Mouse (Mus musculus) midbrain, postnatal 0 days (tissue): ENCODE measurements around the gene Hes7. TPM values are rescaled to one million over a fixed set of nuclear protein-coding genes. Genes with fewer than 3 reads are reported as not detected.
A peak's percentile ranks its signal among the peaks of the same experiment; 100 is the strongest.

Experiments used
- ATAC-seq: fragments of 200-750 bp; cut with Nextera tagmentation; 2 replicates; pipeline ENCODE4 v1.8.0; 2017; ENCODE audit warnings: moderate number of reproducible peaks, mild to moderate bottlenecking, moderate TSS enrichment, moderate library complexity; ENCODE audit not compliant: low FRiP score
- DNase-seq: peaks from one replicate; pipeline ENCODE4 v3.0.0-alpha.2; 2015; ENCODE audit warnings: low spot score
- H3K27ac ChIP-seq: fragments of 300-500 bp; sonication (generic); 2 replicates; pipeline ENCODE4 v1.5.1; 2014; ENCODE audit warnings: low read depth, mild to moderate bottlenecking, low read length, mixed read lengths
- H3K27me3 ChIP-seq: fragments of 300-500 bp; sonication (generic); 2 replicates; pipeline ENCODE4 v1.6.1; 2014; ENCODE audit warnings: low read length, control low read depth, mixed read lengths; ENCODE audit not compliant: insufficient read depth
- H3K36me3 ChIP-seq: fragments of 300-500 bp; sonication (generic); 2 replicates; pipeline ENCODE4 v1.6.1; 2014; ENCODE audit warnings: low read length, control low read depth, mixed read lengths; ENCODE audit not compliant: insufficient read depth
- H3K4me1 ChIP-seq: fragments of 300-500 bp; sonication (generic); 2 replicates; pipeline ENCODE4 v1.6.1; 2014; ENCODE audit warnings: mild to moderate bottlenecking, control low read depth, antibody characterized with exemption, low read length, mixed read lengths; ENCODE audit not compliant: insufficient read depth
- H3K4me2 ChIP-seq: fragments of 300-500 bp; sonication (generic); 2 replicates; pipeline ENCODE4 v1.6.1; 2014; ENCODE audit warnings: low read depth, mild to moderate bottlenecking, low read length, mixed read lengths; ENCODE audit not compliant: poor library complexity, severe bottlenecking
- H3K4me3 ChIP-seq: fragments of 300-500 bp; sonication (generic); 2 replicates; pipeline ENCODE4 v1.5.1; 2014; ENCODE audit warnings: low read depth, mild to moderate bottlenecking, low read length, moderate library complexity
- H3K9ac ChIP-seq: fragments of 300-500 bp; sonication (generic); replicated peaks from 2 replicates; pipeline ENCODE4 v1.6.1; 2014; ENCODE audit warnings: mild to moderate bottlenecking, low read length, moderate library complexity, mixed read lengths; ENCODE audit not compliant: poor library complexity, severe bottlenecking
- H3K9me3 ChIP-seq: fragments of 300-500 bp; sonication (generic); 2 replicates; pipeline ENCODE4 v1.6.1; 2016; ENCODE audit warnings: low read length, control low read depth
- CTCF ChIP-seq: IDR thresholded peaks from 2 replicates; pipeline ENCODE4 v1.5.1; 2016; ENCODE audit warnings: antibody characterized with exemption, mild to moderate bottlenecking
- WGBS: fragments of 180-500 bp; shearing (Covaris S2); extraction: QIAGEN DNeasy Blood & Tissue Kit; methylation state at CpG from one replicate; pipeline ENCODE4 v1.1.7; 2014; 5-methylcytosine and 5-hydroxymethylcytosine counted together
- polyA plus RNA-seq: library from polyadenylated mRNA; unstranded; fragments of >200 nt; fragmentation: Nextera tagmentation; extraction: Ambion mirVana; gene quantifications from 2 replicates; pipeline ENCODE4 v1.2.1, GENCODE M21; 2015
- total RNA-seq: library from RNA; depleted of rRNA; stranded (reverse); fragments of >200 nt; gene quantifications from 2 replicates; pipeline ENCODE4 v1.2.3, GENCODE M21; 2014

Hes7 gene
- total and polyA plus RNA-seq, 2 experiments from 2014 or later: 2.0 to 2.1 TPM

DNA sequence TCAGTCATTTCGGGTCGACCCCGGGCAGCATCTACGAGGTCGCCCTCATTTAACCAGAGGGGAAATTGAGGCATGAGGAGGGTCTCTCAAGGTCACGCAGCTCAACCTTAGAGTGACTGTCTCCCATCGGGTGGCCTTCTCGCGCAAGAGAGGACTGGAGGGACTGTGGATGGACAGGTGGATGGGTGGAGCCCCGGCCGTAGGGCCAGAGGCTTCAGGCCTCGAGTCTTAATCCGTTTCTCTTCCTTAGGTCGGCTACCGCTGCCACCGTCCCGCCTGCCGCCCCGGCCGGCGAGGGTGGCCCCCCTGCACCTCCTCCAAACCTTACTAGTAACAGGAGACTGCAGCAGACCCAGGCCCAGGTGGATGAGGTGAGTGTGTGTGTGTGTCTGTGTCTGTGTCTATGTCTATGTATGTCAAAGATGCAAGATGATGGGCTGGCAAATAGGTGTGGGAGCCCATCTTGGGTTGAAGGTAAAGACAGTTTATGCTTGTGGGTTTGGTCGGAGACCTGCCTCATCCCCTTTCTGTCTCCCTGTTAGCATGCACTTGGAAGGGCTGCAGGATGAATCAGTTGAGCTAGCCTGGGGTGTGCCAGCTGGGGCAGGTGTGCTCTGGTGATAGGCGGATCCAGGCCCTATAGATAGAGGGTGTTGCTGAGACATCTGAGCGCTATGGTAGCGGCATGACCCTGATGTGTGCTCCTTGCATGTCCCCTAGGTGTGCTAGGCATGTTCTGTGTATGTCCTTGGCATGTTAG, 31.2 kb upstream of the Hes7 start:
- peak overlapping the region; percentile 100 for H3K9ac ChIP-seq
- H3K36me3 ChIP-seq: peaks cover 13% of the 10 kb centered on the region; the same call in 1 of the 2 replicates
- H3K4me2 ChIP-seq: peak overlapping the region; percentile 97
- H3K27ac ChIP-seq: peak overlapping the region; percentile 99
- peak overlapping the region; percentile 95 for H3K4me3 ChIP-seq
- 0 out of 2 replicates have a peak, but pooled peaks have one; percentile 6 for TF ChIP-seq CTCF
- H3K9me3 ChIP-seq: no peaks in the 10 kb centered on the region
- ATAC-seq (peak; percentile 12; the same call in 1 of the 2 replicates), DNase-seq (no peak)
- H3K4me1 ChIP-seq: peaks cover 16% of the 10 kb centered on the region; the same call in 1 of the 2 replicates
- 11% methylated on average over 24 of the region's 25 CpGs for WGBS
- H3K27me3 ChIP-seq: no peaks in the 10 kb centered on the region

DNA sequence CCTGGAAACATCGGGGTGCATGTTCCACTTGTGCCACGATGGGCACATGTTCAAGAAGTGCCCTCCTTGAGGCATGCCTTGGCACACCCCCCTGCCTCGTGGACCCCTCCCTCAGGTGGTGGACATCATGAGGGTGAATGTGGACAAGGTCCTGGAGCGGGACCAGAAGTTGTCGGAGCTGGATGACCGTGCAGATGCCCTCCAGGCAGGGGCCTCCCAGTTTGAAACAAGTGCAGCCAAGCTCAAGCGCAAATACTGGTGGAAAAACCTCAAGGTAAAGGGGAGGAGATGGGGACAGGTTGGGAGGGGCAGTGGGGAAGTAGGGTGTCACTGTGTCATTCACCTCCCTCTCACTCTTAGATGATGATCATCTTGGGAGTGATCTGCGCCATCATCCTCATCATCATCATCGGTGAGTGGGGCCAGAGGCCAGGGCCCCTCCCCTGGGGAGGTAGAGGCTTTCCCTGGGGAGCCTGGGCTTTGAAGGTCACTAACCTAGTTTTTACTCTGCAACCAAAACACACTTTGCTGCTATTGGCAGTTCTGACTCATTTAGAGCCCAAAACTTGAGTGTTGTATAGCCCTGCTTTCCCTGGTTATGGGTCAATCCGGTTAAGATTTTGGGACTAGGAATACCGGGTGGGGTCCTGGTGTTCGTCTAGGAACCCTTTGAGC, 30.5 kb upstream of the Hes7 start:
- Histone ChIP-seq H3K4me1 (peaks cover 16% of the 10 kb centered on the region; the same call in 1 of the 2 replicates), H3K4me2 (peak overlapping the region; percentile 97), H3K27me3 (no peaks in the 10 kb centered on the region), H3K4me3 (peak overlapping the region; percentile 95), H3K9me3 (no peaks in the 10 kb centered on the region), H3K36me3 (peaks cover 13% of the 10 kb centered on the region; the same call in 1 of the 2 replicates), H3K27ac (peak overlapping the region; percentile 99), H3K9ac (peak overlapping the region; percentile 100)
- TF ChIP-seq CTCF: no peak
- DNase-seq: no peak
- ATAC-seq: no peak
- 89% methylated on average over 12 of the region's 12 CpGs for WGBS

DNA sequence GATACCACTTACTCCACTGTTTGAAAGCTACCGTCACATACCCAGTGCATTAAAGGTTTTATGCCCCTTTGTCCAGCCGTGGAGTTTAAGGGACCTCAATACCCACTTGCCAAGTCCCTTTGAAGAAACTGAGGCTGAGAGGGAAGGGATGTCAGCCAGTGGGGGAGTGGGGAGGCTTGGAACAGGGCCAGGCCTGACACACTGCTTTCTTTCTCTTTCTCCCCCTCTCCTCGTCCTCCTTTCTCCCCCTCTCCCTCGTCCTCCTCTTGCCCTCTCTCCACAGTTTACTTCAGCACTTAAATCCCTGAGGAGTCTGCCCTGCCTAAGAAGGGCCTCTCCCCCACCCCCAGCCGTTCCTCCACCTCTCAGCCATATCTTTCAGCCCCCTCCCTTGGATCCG, 29.8 kb upstream of the Hes7 start:
- Histone ChIP-seq H3K9ac (no peak overlapping the region), H3K4me2 (peak overlapping the region; percentile 97; the same call in 1 of the 2 replicates), H3K27me3 (no peaks in the 10 kb centered on the region), H3K36me3 (peaks cover 13% of the 10 kb centered on the region; the same call in 1 of the 2 replicates), H3K9me3 (no peaks in the 10 kb centered on the region), H3K4me1 (peaks cover 16% of the 10 kb centered on the region; the same call in 1 of the 2 replicates), H3K27ac (no peak overlapping the region), H3K4me3 (no peak overlapping the region)
- TF ChIP-seq CTCF: no peak
- DNase-seq: no peak
- no peak for ATAC-seq
- 57% methylated on average over 6 of the region's 6 CpGs for WGBS

DNA sequence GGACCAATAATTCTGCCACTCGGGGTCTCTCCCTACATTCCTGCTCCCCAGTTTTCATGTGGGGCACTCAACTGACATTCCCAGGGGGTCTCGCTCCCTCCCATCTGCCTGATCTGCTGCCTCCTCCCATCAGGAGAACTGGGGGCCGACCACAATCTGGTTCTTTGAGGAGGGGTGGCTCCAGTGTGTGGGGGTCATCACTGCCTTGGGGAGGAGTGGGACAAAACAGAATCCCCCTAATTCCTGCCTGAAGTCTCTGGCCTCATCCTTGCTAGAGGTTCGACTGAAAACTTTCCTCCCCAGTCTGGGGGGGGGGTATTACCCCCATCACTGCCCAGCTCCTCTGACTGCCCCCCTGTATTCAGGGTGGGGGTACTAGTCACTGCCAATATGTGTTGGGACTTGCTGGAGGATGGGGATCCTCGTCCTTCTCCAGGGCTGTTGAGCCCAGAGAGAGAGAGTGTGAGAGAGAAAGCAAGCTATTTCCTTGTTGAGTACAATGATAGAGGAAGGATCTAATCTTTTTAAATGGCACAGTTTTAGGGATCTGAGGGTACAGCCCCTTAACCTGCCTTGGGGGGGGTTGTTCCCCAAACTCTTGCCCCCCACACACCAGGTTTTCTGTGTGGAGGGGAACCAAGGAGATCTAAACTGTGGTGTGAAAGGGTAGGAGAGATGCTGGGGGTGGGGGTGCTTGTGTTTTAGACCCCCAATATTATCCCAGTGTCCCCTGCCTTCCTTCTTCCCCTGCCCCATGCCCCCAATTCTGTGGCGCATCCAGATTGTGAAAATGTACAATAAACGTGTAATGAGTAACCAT, 28.4 kb upstream of the Hes7 start:
- peaks cover 16% of the 10 kb centered on the region; the same call in 1 of the 2 replicates for H3K4me1 ChIP-seq
- H3K4me2 ChIP-seq: no peak overlapping the region
- no peaks in the 10 kb centered on the region for H3K9me3 ChIP-seq
- no peak for ATAC-seq
- DNase-seq: no peak
- H3K27me3 ChIP-seq: no peaks in the 10 kb centered on the region
- no peak overlapping the region for H3K27ac ChIP-seq
- WGBS: 67% methylated on average over 7 of the region's 7 CpGs
- no peak overlapping the region for H3K9ac ChIP-seq
- peaks cover 13% of the 10 kb centered on the region; the same call in 1 of the 2 replicates for H3K36me3 ChIP-seq
- H3K4me3 ChIP-seq: no peak overlapping the region
- TF ChIP-seq CTCF: no peak

DNA sequence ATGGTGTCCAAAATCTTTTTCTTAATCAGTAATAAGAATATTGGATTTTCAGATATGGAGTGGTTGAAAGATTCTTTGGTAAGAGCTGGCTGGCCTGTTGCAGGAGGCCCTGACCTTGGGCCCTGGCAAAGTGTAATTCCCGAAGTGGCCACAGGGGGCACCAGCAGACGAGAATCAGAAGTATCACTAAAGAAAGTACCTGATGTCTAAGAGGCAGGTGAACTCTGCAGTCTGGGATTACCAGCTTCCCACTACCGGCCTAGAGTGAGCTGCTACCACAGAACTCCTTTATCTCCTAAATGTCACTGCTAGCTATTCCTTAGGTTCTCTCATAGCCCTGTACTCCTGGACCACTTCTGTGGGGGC, 27.8 kb upstream of the Hes7 start:
- ATAC-seq (no peak), DNase-seq (peak; percentile 68)
- no peak overlapping the region for H3K9ac ChIP-seq
- peaks cover 13% of the 10 kb centered on the region; the same call in 1 of the 2 replicates for H3K36me3 ChIP-seq
- peaks cover 20% of the 10 kb centered on the region; the same call in 1 of the 2 replicates for H3K4me1 ChIP-seq
- no peaks in the 10 kb centered on the region for H3K27me3 ChIP-seq
- no peak overlapping the region for H3K4me2 ChIP-seq
- no peak overlapping the region for H3K27ac ChIP-seq
- 0% methylated on average over 3 of the region's 3 CpGs for WGBS
- TF ChIP-seq CTCF: peak; percentile 83
- H3K4me3 ChIP-seq: no peak overlapping the region
- H3K9me3 ChIP-seq: no peaks in the 10 kb centered on the region
